Mouse (Mus musculus): Measurements from ENCODE around the gene Slc35e4. TPM values are rescaled to one million over a fixed set of nuclear protein-coding genes. Genes with fewer than 3 reads are reported as not detected.

Slc35e4 gene
- polyA plus RNA-seq, 1 experiment from 2014 or later: 4.5 TPM

DNA sequence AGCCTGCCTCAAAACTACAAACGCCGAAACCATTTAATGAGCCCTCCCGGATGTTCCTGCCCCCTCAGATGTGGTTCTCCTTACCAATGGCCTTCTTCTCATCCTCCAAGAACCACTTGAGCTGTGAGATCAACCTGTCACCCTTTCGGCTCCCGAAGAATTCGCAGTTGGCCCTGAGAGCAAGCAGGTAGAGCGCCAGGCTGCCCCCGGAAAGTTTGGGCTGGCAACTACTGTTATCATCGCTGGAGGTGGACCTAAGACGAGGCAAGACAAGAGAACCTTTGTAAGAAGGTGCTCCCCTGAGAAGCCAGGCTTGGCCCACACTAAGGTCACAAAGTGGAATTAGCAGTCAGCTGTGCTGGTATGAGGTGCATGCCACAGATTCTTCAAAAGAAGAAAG, 11.5 kb upstream of the Slc35e4 start:
- WGBS: 90% methylated on average over 10 of the region's 10 CpGs

DNA sequence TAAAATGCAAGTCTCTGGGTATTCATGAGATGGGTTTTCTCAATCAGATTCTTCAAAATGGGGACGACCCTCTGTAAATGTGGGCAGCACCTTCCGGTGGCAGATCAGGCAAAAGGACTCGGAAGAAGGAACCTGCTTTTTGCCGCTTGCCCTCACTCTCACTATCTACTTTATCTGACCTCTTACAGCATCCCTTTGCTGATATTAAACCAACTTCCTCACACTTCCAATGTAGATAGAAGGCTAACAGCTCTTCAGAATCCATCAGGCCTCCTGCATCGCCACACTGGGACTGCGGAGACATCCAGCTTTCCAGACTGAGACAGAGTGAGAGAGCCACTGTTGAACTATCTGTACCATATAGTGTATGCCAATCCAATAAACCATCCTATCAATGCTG, 8.3 kb upstream of the Slc35e4 start:
- H3K4me3 ChIP-seq (ENCODE audit: low read depth, low read length): no peak overlapping the region
- H3K4me2 ChIP-seq (ENCODE audit: low read depth): no peak overlapping the region
- H3K27me3 ChIP-seq (ENCODE audit: control insufficient read depth, insufficient read depth, low read length): no peaks in the 10 kb centered on the region
- no peaks in the 10 kb centered on the region for H3K4me1 ChIP-seq (ENCODE audit: control insufficient read depth, insufficient read depth, low read length)
- ATAC-seq (ENCODE audit: insufficient read depth, low FRiP score, low TSS enrichment) (no peak), DNase-seq (ENCODE audit: low spot score) (no peak)
- no peaks in the 10 kb centered on the region for H3K9me3 ChIP-seq (ENCODE audit: control insufficient read depth, low read length)
- H3K9ac ChIP-seq (ENCODE audit: low read length): no peak overlapping the region
- WGBS: 93% methylated on average over 6 of the region's 6 CpGs
- H3K27ac ChIP-seq (ENCODE audit: low read depth, low read length): no peak overlapping the region
- no peaks in the 10 kb centered on the region for H3K36me3 ChIP-seq (ENCODE audit: control insufficient read depth, insufficient read depth, low read length)

More for the DNA sequence above, 11.5 kb upstream of the Slc35e4 start:
- Histone ChIP-seq H3K27me3 (ENCODE audit: control insufficient read depth, insufficient read depth, low read length) (no peaks in the 10 kb centered on the region), H3K9ac (ENCODE audit: low read length) (no peak overlapping the region), H3K9me3 (ENCODE audit: control insufficient read depth, low read length) (no peaks in the 10 kb centered on the region), H3K4me2 (ENCODE audit: low read depth) (no peak overlapping the region), H3K4me3 (ENCODE audit: low read depth, low read length) (no peak overlapping the region), H3K27ac (ENCODE audit: low read depth, low read length) (no peak overlapping the region), H3K4me1 (ENCODE audit: control insufficient read depth, insufficient read depth, low read length) (no peaks in the 10 kb centered on the region), H3K36me3 (ENCODE audit: control insufficient read depth, insufficient read depth, low read length) (no peaks in the 10 kb centered on the region)
- no peak for DNase-seq (ENCODE audit: low spot score)
- ATAC-seq (ENCODE audit: insufficient read depth, low FRiP score, low TSS enrichment): no peak

DNA sequence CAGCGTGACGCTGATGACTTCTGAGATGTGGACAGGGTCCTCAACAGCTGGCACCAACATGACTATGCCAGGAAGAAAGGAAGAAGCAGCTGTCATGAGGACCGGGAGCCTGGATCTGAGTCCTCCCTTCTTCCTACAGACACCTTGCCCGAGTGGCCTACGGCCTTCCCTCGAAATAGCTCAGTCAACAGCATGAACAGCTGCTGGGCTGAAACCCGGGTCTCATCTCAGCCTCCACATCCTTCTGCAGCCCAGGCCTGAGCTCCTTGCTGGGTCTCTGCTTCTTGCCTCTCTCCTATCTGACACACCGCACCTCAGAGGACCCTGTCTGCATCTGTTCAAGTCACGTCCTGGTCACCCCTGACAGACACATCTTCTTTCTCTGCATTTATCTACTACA, 7.7 kb upstream of the Slc35e4 start:
- no peaks in the 10 kb centered on the region for H3K27me3 ChIP-seq (ENCODE audit: control insufficient read depth, insufficient read depth, low read length)
- no peaks in the 10 kb centered on the region for H3K36me3 ChIP-seq (ENCODE audit: control insufficient read depth, insufficient read depth, low read length)
- H3K4me2 ChIP-seq (ENCODE audit: low read depth): no peak overlapping the region
- WGBS: 95% methylated on average over 9 of the region's 9 CpGs
- no peak for ATAC-seq (ENCODE audit: insufficient read depth, low FRiP score, low TSS enrichment)
- no peak overlapping the region for H3K27ac ChIP-seq (ENCODE audit: low read depth, low read length)
- H3K9me3 ChIP-seq (ENCODE audit: control insufficient read depth, low read length): no peaks in the 10 kb centered on the region
- H3K4me3 ChIP-seq (ENCODE audit: low read depth, low read length): no peak overlapping the region
- no peak overlapping the region for H3K9ac ChIP-seq (ENCODE audit: low read length)
- DNase-seq (ENCODE audit: low spot score): no peak
- H3K4me1 ChIP-seq (ENCODE audit: control insufficient read depth, insufficient read depth, low read length): no peaks in the 10 kb centered on the region

DNA sequence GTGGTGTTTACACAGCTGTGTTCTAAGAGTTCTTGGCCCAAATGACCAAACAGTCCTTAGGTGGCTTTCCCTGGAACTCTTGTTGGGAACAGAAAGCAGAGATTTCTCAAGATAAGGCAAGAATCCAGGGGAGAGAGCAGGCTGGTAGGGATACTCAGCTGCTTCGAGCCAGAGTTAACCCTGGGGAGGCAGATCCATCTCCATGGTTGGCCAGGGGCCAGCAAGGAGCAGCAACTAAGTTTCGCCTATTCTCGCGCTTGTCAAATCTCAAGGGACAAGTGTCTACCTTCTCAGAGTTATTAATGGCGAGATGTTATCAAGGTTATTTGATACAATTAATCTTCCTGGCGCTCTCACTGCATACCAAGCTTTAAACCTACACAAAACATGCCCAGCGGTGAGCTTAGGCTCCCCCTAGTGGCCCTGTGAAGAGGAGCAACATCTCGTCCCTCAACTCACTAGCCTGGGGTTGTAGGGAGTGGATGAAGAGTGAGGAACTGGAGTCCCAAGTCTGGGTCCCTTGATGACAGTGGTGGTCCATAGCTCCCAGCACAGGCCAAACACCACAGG, 6.9 kb upstream of the Slc35e4 start:
- ATAC-seq (ENCODE audit: insufficient read depth, low FRiP score, low TSS enrichment): no peak
- WGBS: 35% methylated on average over 8 of the region's 8 CpGs

DNA sequence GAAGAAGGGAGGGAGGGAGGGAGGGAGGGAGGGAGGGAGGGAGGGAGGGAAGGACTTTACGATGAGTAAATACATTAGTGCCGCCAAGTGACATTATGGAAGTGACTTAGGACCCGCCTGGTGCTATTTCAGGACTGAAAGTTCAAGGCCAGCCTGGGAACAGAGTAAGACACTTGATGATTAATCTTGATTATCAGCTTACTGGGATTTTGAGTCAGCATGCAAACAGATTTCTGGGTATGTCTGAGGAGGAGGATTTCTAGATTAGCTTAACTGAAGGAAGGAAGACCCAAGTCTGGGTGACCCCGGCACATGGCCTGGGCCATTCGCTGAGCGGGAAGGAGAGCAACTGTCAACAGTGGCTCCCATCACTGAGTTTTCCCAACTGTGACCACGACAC, 6.0 kb upstream of the Slc35e4 start:
- no peak overlapping the region for H3K27ac ChIP-seq (ENCODE audit: low read depth, low read length)
- no peaks in the 10 kb centered on the region for H3K36me3 ChIP-seq (ENCODE audit: control insufficient read depth, insufficient read depth, low read length)
- no peak overlapping the region for H3K4me2 ChIP-seq (ENCODE audit: low read depth)
- no peak overlapping the region for H3K4me3 ChIP-seq (ENCODE audit: low read depth, low read length)
- ATAC-seq (ENCODE audit: insufficient read depth, low FRiP score, low TSS enrichment) (no peak), DNase-seq (ENCODE audit: low spot score) (no peak)
- no peaks in the 10 kb centered on the region for H3K4me1 ChIP-seq (ENCODE audit: control insufficient read depth, insufficient read depth, low read length)
- no peaks in the 10 kb centered on the region for H3K9me3 ChIP-seq (ENCODE audit: control insufficient read depth, low read length)
- no peak overlapping the region for H3K9ac ChIP-seq (ENCODE audit: low read length)
- 88% methylated on average over 7 of the region's 7 CpGs for WGBS
- no peaks in the 10 kb centered on the region for H3K27me3 ChIP-seq (ENCODE audit: control insufficient read depth, insufficient read depth, low read length)

More for the DNA sequence above, 6.9 kb upstream of the Slc35e4 start:
- Histone ChIP-seq H3K36me3 (ENCODE audit: control insufficient read depth, insufficient read depth, low read length) (no peaks in the 10 kb centered on the region), H3K4me1 (ENCODE audit: control insufficient read depth, insufficient read depth, low read length) (no peaks in the 10 kb centered on the region), H3K4me3 (ENCODE audit: low read depth, low read length) (no peak overlapping the region), H3K4me2 (ENCODE audit: low read depth) (no peak overlapping the region), H3K9ac (ENCODE audit: low read length) (no peak overlapping the region), H3K9me3 (ENCODE audit: control insufficient read depth, low read length) (no peaks in the 10 kb centered on the region), H3K27ac (ENCODE audit: low read depth, low read length) (no peak overlapping the region), H3K27me3 (ENCODE audit: control insufficient read depth, insufficient read depth, low read length) (no peaks in the 10 kb centered on the region)
- peak; percentile 44 for DNase-seq (ENCODE audit: low spot score)

DNA sequence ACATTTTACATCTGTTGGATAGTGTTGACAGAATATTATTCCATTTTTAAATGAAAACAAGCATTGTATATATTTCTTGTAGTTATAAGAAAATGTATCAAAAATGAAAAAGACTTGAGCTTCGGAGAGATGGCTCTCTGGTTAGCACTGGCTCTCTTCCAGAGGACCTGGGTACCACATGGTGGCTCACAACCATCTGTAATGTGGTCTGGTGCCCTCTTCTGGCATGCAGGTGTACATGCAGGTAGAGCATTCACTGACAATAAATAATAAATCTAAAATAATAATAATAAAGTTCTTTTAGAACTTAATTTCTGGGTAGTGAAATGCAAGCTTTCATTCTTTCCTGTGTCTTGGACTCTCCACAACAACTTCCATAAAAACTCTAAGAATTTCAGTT, 4.3 kb upstream of the Slc35e4 start:
- H3K27ac ChIP-seq (ENCODE audit: low read depth, low read length): no peak overlapping the region
- no peaks in the 10 kb centered on the region for H3K9me3 ChIP-seq (ENCODE audit: control insufficient read depth, low read length)
- WGBS: 59% methylated on average over 1 of the region's 1 CpGs
- no peaks in the 10 kb centered on the region for H3K4me1 ChIP-seq (ENCODE audit: control insufficient read depth, insufficient read depth, low read length)
- H3K36me3 ChIP-seq (ENCODE audit: control insufficient read depth, insufficient read depth, low read length): no peaks in the 10 kb centered on the region
- H3K9ac ChIP-seq (ENCODE audit: low read length): no peak overlapping the region
- no peak for DNase-seq (ENCODE audit: low spot score)
- ATAC-seq (ENCODE audit: insufficient read depth, low FRiP score, low TSS enrichment): no peak
- H3K4me3 ChIP-seq (ENCODE audit: low read depth, low read length): no peak overlapping the region
- H3K4me2 ChIP-seq (ENCODE audit: low read depth): no peak overlapping the region
- no peaks in the 10 kb centered on the region for H3K27me3 ChIP-seq (ENCODE audit: control insufficient read depth, insufficient read depth, low read length)

DNA sequence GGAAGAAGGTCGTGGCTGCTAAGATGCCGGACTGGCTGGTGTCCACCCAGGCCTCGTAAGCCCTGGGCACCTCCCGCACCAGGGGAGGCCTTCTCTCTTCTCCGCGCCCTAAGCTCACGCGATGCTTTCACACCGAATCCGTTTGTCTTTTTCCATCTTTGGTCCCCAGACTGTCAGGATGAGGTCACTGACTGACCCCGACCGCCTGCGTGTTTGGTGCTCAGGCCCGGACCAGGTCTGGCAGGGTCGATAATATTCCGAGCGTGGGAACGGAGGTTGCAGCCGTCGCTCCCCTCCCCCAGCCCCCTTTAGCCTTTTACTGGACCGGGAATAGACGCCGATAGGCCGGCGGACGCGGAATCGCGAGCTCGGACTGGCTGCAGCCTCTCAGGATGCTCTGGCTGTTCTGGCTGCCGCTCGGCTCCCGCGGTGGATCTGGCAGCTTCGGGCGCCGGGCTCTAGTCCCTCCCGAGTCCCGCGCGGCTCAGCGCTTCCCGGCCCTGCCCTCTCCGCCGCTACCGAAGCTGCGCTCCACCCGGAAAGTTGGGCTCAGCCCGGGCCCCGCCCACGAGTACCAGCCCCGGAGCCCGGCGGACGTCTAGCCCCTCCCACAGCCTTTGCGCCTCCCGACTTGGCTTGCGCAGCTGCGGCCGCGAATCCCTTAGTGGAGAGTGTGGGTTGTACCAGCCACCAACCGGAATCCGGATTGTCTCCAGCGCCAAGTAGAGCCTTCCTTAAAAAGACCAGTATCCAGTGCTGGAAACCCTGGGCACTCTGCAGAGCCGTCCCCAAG, 952 bp downstream of the Slc35e4 start:
- no peaks in the 10 kb centered on the region for H3K9me3 ChIP-seq (ENCODE audit: control insufficient read depth, low read length)
- H3K4me1 ChIP-seq (ENCODE audit: control insufficient read depth, insufficient read depth, low read length): peaks cover 12% of the 10 kb centered on the region
- ATAC-seq (ENCODE audit: insufficient read depth, low FRiP score, low TSS enrichment) (peak; percentile 87), DNase-seq (ENCODE audit: low spot score) (peak; percentile 89)
- peak overlapping the region; percentile 66 for H3K4me2 ChIP-seq (ENCODE audit: low read depth)
- peak overlapping the region; percentile 48 for H3K4me3 ChIP-seq (ENCODE audit: low read depth, low read length)
- H3K27me3 ChIP-seq (ENCODE audit: control insufficient read depth, insufficient read depth, low read length): 0 out of 2 replicates have a peak, but pooled peaks cover 5% of the 10 kb centered on the region
- H3K9ac ChIP-seq (ENCODE audit: low read length): peak overlapping the region; percentile 42
- peak overlapping the region; percentile 47; the same call in 1 of the 2 replicates for H3K27ac ChIP-seq (ENCODE audit: low read depth, low read length)
- under 1% methylated on average over 61 of the region's 65 CpGs for WGBS
- no peaks in the 10 kb centered on the region for H3K36me3 ChIP-seq (ENCODE audit: control insufficient read depth, insufficient read depth, low read length)

DNA sequence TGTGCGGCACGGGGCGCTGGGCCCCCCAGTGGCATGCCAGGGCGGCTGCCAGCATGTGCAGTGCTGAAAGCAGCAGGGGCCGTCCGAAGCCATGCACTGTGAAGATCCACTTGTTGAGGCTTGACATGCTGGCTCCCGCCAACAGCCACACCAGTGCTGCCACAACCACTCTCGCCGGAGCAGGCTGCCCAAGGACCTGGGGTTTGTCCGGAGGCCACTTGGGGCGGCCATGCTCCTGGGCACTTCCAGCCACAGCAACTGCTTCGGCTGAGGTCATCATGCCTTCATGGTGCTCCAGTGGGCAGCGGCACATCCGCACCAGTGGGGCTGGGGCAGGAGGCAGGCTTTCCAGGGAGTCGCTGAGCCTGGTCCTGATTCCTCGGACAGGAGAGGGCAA, 1.6 kb downstream of the Slc35e4 start:
- 0 out of 2 replicates have a peak, but pooled peaks cover 5% of the 10 kb centered on the region for H3K27me3 ChIP-seq (ENCODE audit: control insufficient read depth, insufficient read depth, low read length)
- peaks cover 15% of the 10 kb centered on the region for H3K4me1 ChIP-seq (ENCODE audit: control insufficient read depth, insufficient read depth, low read length)
- WGBS: 3% methylated on average over 16 of the region's 16 CpGs
- peak overlapping the region; percentile 42 for H3K9ac ChIP-seq (ENCODE audit: low read length)
- no peaks in the 10 kb centered on the region for H3K9me3 ChIP-seq (ENCODE audit: control insufficient read depth, low read length)
- peak; percentile 24 for DNase-seq (ENCODE audit: low spot score)
- 0 out of 2 replicates have a peak, but pooled peaks have one; percentile 2 for ATAC-seq (ENCODE audit: insufficient read depth, low FRiP score, low TSS enrichment)
- H3K4me2 ChIP-seq (ENCODE audit: low read depth): peak overlapping the region; percentile 66
- H3K4me3 ChIP-seq (ENCODE audit: low read depth, low read length): peak overlapping the region; percentile 48
- H3K36me3 ChIP-seq (ENCODE audit: control insufficient read depth, insufficient read depth, low read length): no peaks in the 10 kb centered on the region
- no peak overlapping the region for H3K27ac ChIP-seq (ENCODE audit: low read depth, low read length)
